Mouse (Mus musculus) adrenal gland (tissue): Measurements from ENCODE around the gene Rpl18.

ENCODE experiments used
- intact Hi-C: fragments of 180-260 bp; cut with DNase I; formaldehyde crosslinking; loops from one replicate; pipeline ENCODE4 v1.15.1; 2025

Rpl18 gene

GRCm38 (mm10) chr7:45699523-45700141 lies 15.6 kb upstream of the Rpl18 start, which contains the start of gene Car11:
Gene Car11 (plus strand): TSS chr7:45699843.
- intact Hi-C loops: no loop called here

- intact Hi-C loops: no loop called here
These were observed 14.8 kb upstream of the Rpl18 start for GRCm38 (mm10) chr7:45700301-45701015.

- intact Hi-C loops: no loop called here
These were observed 14.2 kb upstream of the Rpl18 start for GRCm38 (mm10) chr7:45701072-45701471.

- intact Hi-C loops: no loop called here
These were observed 13.7 kb upstream of the Rpl18 start for GRCm38 (mm10) chr7:45701607-45702006.

GRCm38 (mm10) chr7:45702316-45702715 lies 12.9 kb upstream of the Rpl18 start:
- intact Hi-C loops: no loop called here

GRCm38 (mm10) chr7:45702809-45703520 lies 12.3 kb upstream of the Rpl18 start:
- intact Hi-C loops: no loop called here

GRCm38 (mm10) chr7:45703521-45704033 lies 11.7 kb upstream of the Rpl18 start:
- intact Hi-C loops: no loop called here

GRCm38 (mm10) chr7:45704046-45704559 lies 11.2 kb upstream of the Rpl18 start:
- intact Hi-C loops: no loop called here

GRCm38 (mm10) chr7:45704730-45705442 lies 10.4 kb upstream of the Rpl18 start, which contains the start of gene Dbp:
Gene Dbp (plus strand): TSS chr7:45705088.
- intact Hi-C loops: no loop called here

GRCm38 (mm10) chr7:45705443-45705864 lies 9.8 kb upstream of the Rpl18 start:
- intact Hi-C loops: no loop called here

GRCm38 (mm10) chr7:45705873-45706281 lies 9.4 kb upstream of the Rpl18 start:
- intact Hi-C loops: no loop called here

GRCm38 (mm10) chr7:45706721-45707241 lies 8.5 kb upstream of the Rpl18 start:
- intact Hi-C loops: no loop called here

- intact Hi-C loops: no loop called here
These were observed 7.8 kb upstream of the Rpl18 start for GRCm38 (mm10) chr7:45707375-45707967.

GRCm38 (mm10) chr7:45708221-45708761 lies 7.0 kb upstream of the Rpl18 start:
- intact Hi-C loops: no loop called here

GRCm38 (mm10) chr7:45709036-45709435 lies 6.2 kb upstream of the Rpl18 start:
- intact Hi-C loops: no loop called here

- intact Hi-C loops: no loop called here
These were observed 5.4 kb upstream of the Rpl18 start for GRCm38 (mm10) chr7:45709677-45710355.

GRCm38 (mm10) chr7:45710477-45711191 lies 4.6 kb upstream of the Rpl18 start:
- intact Hi-C loops: no loop called here

GRCm38 (mm10) chr7:45711316-45712021 lies 3.8 kb upstream of the Rpl18 start:
- intact Hi-C loops: no loop called here
